Mouse (Mus musculus) G1E (cell line): ENCODE results near the gene Pih1d1. TPM values are rescaled to one million over a fixed set of nuclear protein-coding genes. Genes with fewer than 3 reads are reported as not detected.

Experiments
- ATAC-seq: 2 replicates; pipeline ENCODE4 v1.8.0; 2016; ENCODE audit warnings: mild to moderate bottlenecking; ENCODE audit not compliant: insufficient number of reproducible peaks, poor library complexity, low FRiP score, severe bottlenecking; ENCODE audit errors: extremely low read depth
- DNase-seq: peaks from one replicate; pipeline ENCODE4 v3.0.0; 2012; ENCODE audit warnings: low spot score
- H3K27me3 ChIP-seq: 2 replicates; pipeline ENCODE4 v1.6.1; 2012; ENCODE audit warnings: mild to moderate bottlenecking, low read length, inconsistent platforms; ENCODE audit not compliant: insufficient read depth
- H3K36me3 ChIP-seq: replicated peaks from 2 replicates; pipeline ENCODE3; 2012; ENCODE audit warnings: mild to moderate bottlenecking, inconsistent platforms
- H3K4me1 ChIP-seq: 2 replicates; pipeline ENCODE4 v1.6.1; 2012; ENCODE audit warnings: low read depth, low read length, inconsistent platforms, mixed read lengths; ENCODE audit not compliant: insufficient read depth
- H3K4me3 ChIP-seq: 2 replicates; pipeline ENCODE4 v1.5.1; 2012; ENCODE audit warnings: low read depth, mild to moderate bottlenecking, inconsistent platforms, low read length, moderate library complexity, mixed read lengths
- H3K9me3 ChIP-seq: replicated peaks from 2 replicates; pipeline ENCODE4 v1.6.1; 2012; ENCODE audit warnings: inconsistent platforms
- CTCF ChIP-seq: IDR thresholded peaks from 2 replicates; pipeline ENCODE4 v1.5.1; 2012; ENCODE audit warnings: low read depth, low read length, inconsistent platforms, mixed read lengths
- GATA1 ChIP-seq: IDR thresholded peaks from 2 replicates; pipeline ENCODE4 v1.6.1; 2012; ENCODE audit warnings: borderline replicate concordance, low read length, inconsistent platforms, mixed read lengths
- GATA2 ChIP-seq: IDR thresholded peaks from 2 replicates; pipeline ENCODE4 v1.6.1; 2012; ENCODE audit warnings: low read depth, low read length, inconsistent platforms, borderline replicate concordance
- POLR2AphosphoS5 ChIP-seq: IDR thresholded peaks from 2 replicates; pipeline ENCODE4 v1.6.1; 2012; ENCODE audit warnings: low read depth, low read length, inconsistent platforms; ENCODE audit not compliant: insufficient replicate concordance
- TAL1 ChIP-seq: conservative IDR thresholded peaks from 2 replicates; pipeline ENCODE4 v1.6.1; 2012; ENCODE audit warnings: low read depth, low read length, inconsistent platforms, mixed read lengths
- polyA plus RNA-seq: library from polyadenylated mRNA; stranded (reverse); fragments of >175 nt; gene quantifications from 2 replicates; pipeline ENCODE4 v1.2.3, GENCODE M21; 2012
- total RNA-seq, 2 experiments: library from RNA; stranded (forward) in 1 of 2; stranded (reverse) in 1 of 2; fragments of 200-1000 nt in 1 of 2; fragments of >200 nt in 1 of 2; fragmentation: Nextera tagmentation in 1 of 2; gene quantifications; 2 replicates each; pipeline ENCODE4 v1.2.3; 2014 to 2017

Gene Pih1d1
- total and polyA plus RNA-seq, 3 experiments: 46.4 to 82.8 (median 60.9) TPM

GRCm38 (mm10) chr7:45180896-45181477 is 26.9 kb downstream of the Pih1d1 start, which contains the start of gene Pth2:
Gene Pth2, plus strand, starts transcription at chr7:45180995.
- peak within 1 kb of the TSS; percentile 69; the same call in 1 of the 2 replicates for H3K4me3 ChIP-seq
- peaks cover 24% of the 10 kb centered on the region for H3K4me1 ChIP-seq
- DNase-seq (no peak), ATAC-seq (no peak)
- peaks cover 91% of the 10 kb centered on the region for H3K27me3 ChIP-seq
- no peaks in the 10 kb centered on the region for H3K36me3 ChIP-seq
- H3K9me3 ChIP-seq: no peaks in the 10 kb centered on the region
- TF ChIP-seq TAL1: no peak

- H3K4me3 ChIP-seq: peak overlapping the region; percentile 69; the same call in 1 of the 2 replicates
- no peak for TF ChIP-seq GATA2
- no peak for TF ChIP-seq TAL1
- TF ChIP-seq CTCF: no peak
- no peak for TF ChIP-seq POLR2AphosphoS5
- TF ChIP-seq GATA1: no peak
- ATAC-seq (no peak), DNase-seq (peak; percentile 40)
- peaks cover 24% of the 10 kb centered on the region for H3K4me1 ChIP-seq
- H3K9me3 ChIP-seq: no peaks in the 10 kb centered on the region
- no peaks in the 10 kb centered on the region for H3K36me3 ChIP-seq
- H3K27me3 ChIP-seq: peaks cover 91% of the 10 kb centered on the region
Observed at GRCm38 (mm10) chr7:45181540-45181939, 27.4 kb downstream of the Pih1d1 start.

DNA sequence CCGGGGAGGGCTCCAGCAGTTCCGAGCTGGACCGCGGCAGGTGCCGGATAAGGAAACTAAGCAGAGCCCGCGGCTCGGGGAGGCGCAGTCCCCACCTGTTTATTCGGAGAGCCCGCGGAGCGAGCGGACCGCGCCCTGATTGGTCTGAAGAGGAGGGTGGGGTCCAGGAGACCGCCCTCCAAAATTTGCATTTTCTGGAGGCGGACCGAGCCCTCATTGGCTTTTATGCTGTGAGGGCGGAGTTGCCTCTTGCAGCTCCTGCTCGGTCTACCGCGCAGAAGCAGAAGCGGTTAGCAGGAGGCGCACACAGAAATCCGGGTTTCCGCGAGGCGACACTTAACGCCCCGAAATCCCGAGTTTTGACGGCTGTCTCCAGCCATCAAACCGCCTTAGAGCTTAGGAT is 28.1 kb downstream of the Pih1d1 start:
- Histone ChIP-seq H3K4me1 (peaks cover 24% of the 10 kb centered on the region), H3K27me3 (peaks cover 91% of the 10 kb centered on the region), H3K9me3 (no peaks in the 10 kb centered on the region), H3K36me3 (no peaks in the 10 kb centered on the region), H3K4me3 (peak overlapping the region; percentile 69)
- DNase-seq: peak; percentile 99
- TF ChIP-seq GATA1: no peak
- no peak for TF ChIP-seq POLR2AphosphoS5
- TF ChIP-seq GATA2: no peak
- TF ChIP-seq CTCF: no peak
- TF ChIP-seq TAL1: no peak
- ATAC-seq: peak; percentile 99

GRCm38 (mm10) chr7:45182606-45183005 is 28.5 kb downstream of the Pih1d1 start:
- no peak for TF ChIP-seq CTCF
- no peak for TF ChIP-seq GATA2
- no peak for TF ChIP-seq TAL1
- no peak for TF ChIP-seq POLR2AphosphoS5
- TF ChIP-seq GATA1: no peak
- no peak for ATAC-seq
- Histone ChIP-seq H3K4me3 (peak overlapping the region; percentile 69; the same call in 1 of the 2 replicates), H3K27me3 (peaks cover 90% of the 10 kb centered on the region), H3K36me3 (no peaks in the 10 kb centered on the region), H3K4me1 (peaks cover 24% of the 10 kb centered on the region), H3K9me3 (no peaks in the 10 kb centered on the region)
- no peak for DNase-seq

GRCm38 (mm10) chr7:45183672-45184071 is 29.6 kb downstream of the Pih1d1 start:
- Histone ChIP-seq H3K27me3 (peaks cover 89% of the 10 kb centered on the region), H3K36me3 (no peaks in the 10 kb centered on the region), H3K4me1 (peaks cover 21% of the 10 kb centered on the region), H3K4me3 (no peak overlapping the region), H3K9me3 (no peaks in the 10 kb centered on the region)
- ATAC-seq (no peak), DNase-seq (no peak)
- TF ChIP-seq POLR2AphosphoS5 (no peak), TAL1 (no peak), CTCF (no peak), GATA2 (no peak), GATA1 (no peak)

DNA sequence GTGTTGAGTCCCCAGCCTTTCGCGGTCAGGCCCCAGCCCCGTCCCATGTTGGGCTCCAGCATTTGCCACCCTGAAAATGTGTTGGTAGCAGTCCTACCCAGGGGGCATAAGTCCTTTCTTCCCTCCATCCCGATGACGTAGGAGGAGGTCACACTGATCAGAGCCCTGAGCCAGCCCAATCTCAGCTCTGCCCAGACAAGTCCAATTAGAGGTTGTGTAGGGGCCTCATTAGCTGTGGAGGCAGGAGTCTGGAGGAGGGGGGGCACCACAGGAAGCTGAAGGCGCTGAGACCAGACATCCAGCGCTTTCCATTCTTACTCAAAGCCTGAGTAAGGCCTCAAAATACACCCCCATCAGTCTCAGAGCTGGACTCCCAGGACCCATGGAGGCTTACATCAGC is 31.8 kb downstream of the Pih1d1 start:
- no peak overlapping the region for H3K4me3 ChIP-seq

GRCm38 (mm10) chr7:45189600-45189999 is 35.5 kb downstream of the Pih1d1 start:
- H3K4me3 ChIP-seq: no peak overlapping the region

More for the DNA sequence above, 31.8 kb downstream of the Pih1d1 start:
- Histone ChIP-seq H3K36me3 (no peaks in the 10 kb centered on the region), H3K9me3 (no peaks in the 10 kb centered on the region), H3K27me3 (peaks cover 88% of the 10 kb centered on the region), H3K4me1 (peaks cover 20% of the 10 kb centered on the region)
- TF ChIP-seq TAL1 (no peak), GATA1 (no peak), GATA2 (no peak), POLR2AphosphoS5 (no peak), CTCF (no peak)
- DNase-seq: no peak
- no peak for ATAC-seq

More at GRCm38 (mm10) chr7:45189600-45189999, 35.5 kb downstream of the Pih1d1 start:
- DNase-seq: no peak
- Histone ChIP-seq H3K36me3 (no peaks in the 10 kb centered on the region), H3K27me3 (peaks cover 88% of the 10 kb centered on the region), H3K9me3 (no peaks in the 10 kb centered on the region), H3K4me1 (no peaks in the 10 kb centered on the region; the same call in 1 of the 2 replicates)
- TF ChIP-seq GATA2 (no peak), TAL1 (no peak), CTCF (no peak), POLR2AphosphoS5 (no peak), GATA1 (no peak)
- ATAC-seq: no peak
